Mouse (Mus musculus) liver, embryonic 15.5 days (tissue): ENCODE results near the gene Fam189a1. TPM values are rescaled to one million over a fixed set of nuclear protein-coding genes. Genes with fewer than 3 reads are reported as not detected.

Experiments
- ATAC-seq: fragments of 200-750 bp; cut with Nextera tagmentation; 2 replicates; pipeline ENCODE4 v1.8.0; 2017; ENCODE audit warnings: moderate number of reproducible peaks, mild to moderate bottlenecking, moderate library complexity; ENCODE audit not compliant: insufficient read depth
- H3K27ac ChIP-seq: fragments of 300-500 bp; sonication (generic); replicated peaks from 2 replicates; pipeline ENCODE4 v1.5.1; 2015; ENCODE audit warnings: mild to moderate bottlenecking, inconsistent platforms
- H3K27me3 ChIP-seq: fragments of 300-500 bp; sonication (generic); 2 replicates; pipeline ENCODE4 v1.6.1; 2015; ENCODE audit warnings: mild to moderate bottlenecking, inconsistent platforms
- H3K36me3 ChIP-seq: fragments of 300-500 bp; sonication (generic); replicated peaks from 2 replicates; pipeline ENCODE4 v1.6.1; 2015; ENCODE audit warnings: moderate library complexity, mild to moderate bottlenecking, inconsistent platforms
- H3K4me1 ChIP-seq: fragments of 300-500 bp; sonication (generic); replicated peaks from 2 replicates; pipeline ENCODE4 v1.6.1; 2015; ENCODE audit warnings: inconsistent platforms
- H3K4me2 ChIP-seq: fragments of 300-500 bp; sonication (generic); 2 replicates; pipeline ENCODE4 v1.6.1; 2015; ENCODE audit warnings: moderate library complexity, mild to moderate bottlenecking, inconsistent platforms
- H3K4me3 ChIP-seq: fragments of 300-500 bp; sonication (generic); replicated peaks from 2 replicates; pipeline ENCODE4 v1.5.1; 2015; ENCODE audit warnings: mild to moderate bottlenecking, inconsistent platforms
- H3K9ac ChIP-seq: fragments of 300-500 bp; sonication (generic); 2 replicates; pipeline ENCODE4 v1.6.1; 2015; ENCODE audit warnings: moderate library complexity, mild to moderate bottlenecking, inconsistent platforms
- H3K9me3 ChIP-seq: fragments of 300-500 bp; sonication (generic); replicated peaks from 2 replicates; pipeline ENCODE4 v1.6.1; 2016; ENCODE audit warnings: inconsistent platforms
- WGBS: fragments of 180-500 bp; shearing (Covaris S2); methylation state at CpG from one replicate; pipeline ENCODE4 v1.1.7; 2015; ENCODE audit warnings: mixed read lengths; ENCODE audit not compliant: insufficient replicate concordance; 5-methylcytosine and 5-hydroxymethylcytosine counted together
- polyA plus RNA-seq: library from polyadenylated mRNA; unstranded; fragments of >200 nt; fragmentation: Nextera tagmentation; extraction: Ambion mirVana; gene quantifications from 2 replicates; pipeline ENCODE4 v1.2.1, GENCODE M21; 2015

Gene Fam189a1
- polyA plus RNA-seq, 1 experiment from 2014 or later: not detected

DNA sequence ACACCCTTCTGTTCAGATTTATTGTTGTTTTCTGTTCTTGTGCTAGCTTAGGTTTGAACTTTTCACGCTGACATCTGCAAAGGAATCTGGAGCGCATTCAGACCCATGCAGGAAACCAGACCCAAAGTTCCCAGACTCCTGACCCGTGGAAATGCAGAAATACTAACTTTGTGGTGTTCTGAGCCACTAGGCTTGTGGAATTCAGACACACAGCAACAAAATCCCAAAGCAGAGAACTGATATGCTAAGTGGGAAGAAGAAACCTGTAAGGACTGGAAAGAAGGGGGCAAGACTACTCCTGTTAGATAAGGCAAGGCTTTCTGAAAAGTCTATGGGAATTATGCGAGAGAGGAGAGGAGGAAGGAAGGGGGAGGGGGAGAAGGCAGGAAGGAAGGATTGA is 167.0 kb downstream of the Fam189a1 start:
- ATAC-seq: no peak
- Histone ChIP-seq H3K9ac (no peak overlapping the region), H3K9me3 (no peaks in the 10 kb centered on the region), H3K36me3 (no peaks in the 10 kb centered on the region), H3K4me1 (no peaks in the 10 kb centered on the region), H3K27ac (no peak overlapping the region), H3K4me3 (no peak overlapping the region), H3K27me3 (no peaks in the 10 kb centered on the region), H3K4me2 (no peak overlapping the region)
- 52% methylated on average over 4 of the region's 4 CpGs for WGBS

DNA sequence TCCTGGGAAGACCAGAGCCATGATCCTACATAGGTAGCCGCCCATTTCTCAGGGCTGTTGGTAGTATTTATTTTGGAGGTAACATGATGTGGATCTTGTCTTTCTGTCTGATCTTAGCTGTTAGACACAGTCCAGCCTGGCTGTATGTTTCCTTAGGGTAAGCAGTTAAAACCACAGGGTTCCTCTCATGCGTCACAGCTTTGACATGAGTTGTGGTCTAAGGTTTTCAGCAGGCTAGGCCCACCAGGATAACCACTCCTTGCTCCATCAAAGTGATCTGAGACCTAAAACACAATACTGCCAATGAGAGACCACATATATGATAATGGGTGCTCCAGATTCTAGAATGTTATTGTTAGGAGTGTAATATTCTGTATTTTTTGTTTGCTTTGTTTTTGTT is 168.4 kb downstream of the Fam189a1 start:
- H3K4me1 ChIP-seq: no peaks in the 10 kb centered on the region
- 31% methylated on average over 2 of the region's 2 CpGs for WGBS
- no peak overlapping the region for H3K9ac ChIP-seq
- H3K9me3 ChIP-seq: no peaks in the 10 kb centered on the region
- no peak overlapping the region for H3K4me2 ChIP-seq
- H3K4me3 ChIP-seq: no peak overlapping the region
- no peak overlapping the region for H3K27ac ChIP-seq
- H3K36me3 ChIP-seq: no peaks in the 10 kb centered on the region
- no peaks in the 10 kb centered on the region for H3K27me3 ChIP-seq
- no peak for ATAC-seq

DNA sequence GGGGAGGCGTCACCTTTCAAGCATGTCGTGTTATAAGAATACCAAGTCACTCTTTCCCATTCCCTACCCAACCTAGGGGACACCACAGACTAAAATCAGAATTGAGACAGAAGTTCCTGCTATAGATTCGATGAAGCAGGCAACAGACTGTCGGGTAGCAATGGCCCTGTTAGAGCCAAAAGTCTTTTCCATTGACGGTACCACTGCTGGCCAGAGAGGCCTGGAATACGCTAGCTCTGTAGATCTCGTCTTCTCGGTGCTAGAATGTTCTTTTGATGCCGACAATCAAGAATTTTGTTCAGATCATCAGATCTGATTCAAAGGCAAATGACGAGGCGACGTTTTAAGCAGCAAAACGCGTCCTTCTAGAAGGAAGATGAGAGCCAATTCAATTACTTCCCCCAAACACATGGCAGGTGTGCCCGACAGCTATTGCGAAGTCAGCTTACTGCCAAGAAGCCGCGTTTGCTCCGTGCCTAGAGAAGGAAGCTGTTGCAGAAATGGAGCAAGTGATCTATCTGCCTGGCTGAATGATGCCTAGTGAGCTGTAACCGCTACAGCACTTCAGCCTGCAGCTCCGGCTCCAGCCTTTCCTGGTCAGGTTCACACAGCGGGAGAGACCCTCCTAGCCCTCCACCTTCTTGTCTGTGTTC is 171.8 kb downstream of the Fam189a1 start:
- Histone ChIP-seq H3K36me3 (no peaks in the 10 kb centered on the region), H3K4me1 (no peaks in the 10 kb centered on the region), H3K9me3 (no peaks in the 10 kb centered on the region), H3K27ac (no peak overlapping the region), H3K9ac (no peak overlapping the region), H3K27me3 (no peaks in the 10 kb centered on the region), H3K4me2 (no peak overlapping the region), H3K4me3 (no peak overlapping the region)
- WGBS: 70% methylated on average over 22 of the region's 22 CpGs
- ATAC-seq: no peak

- no peaks in the 10 kb centered on the region for H3K4me1 ChIP-seq
- ATAC-seq: no peak
- H3K36me3 ChIP-seq: no peaks in the 10 kb centered on the region
- H3K4me3 ChIP-seq: no peak overlapping the region
- no peak overlapping the region for H3K27ac ChIP-seq
- H3K27me3 ChIP-seq: no peaks in the 10 kb centered on the region
- WGBS: 33% methylated on average over 2 of the region's 2 CpGs
- H3K9ac ChIP-seq: no peak overlapping the region
- no peak overlapping the region for H3K4me2 ChIP-seq
- H3K9me3 ChIP-seq: no peaks in the 10 kb centered on the region
Observed at GRCm38 (mm10) chr7:64981511-64982235, 174.7 kb downstream of the Fam189a1 start.

DNA sequence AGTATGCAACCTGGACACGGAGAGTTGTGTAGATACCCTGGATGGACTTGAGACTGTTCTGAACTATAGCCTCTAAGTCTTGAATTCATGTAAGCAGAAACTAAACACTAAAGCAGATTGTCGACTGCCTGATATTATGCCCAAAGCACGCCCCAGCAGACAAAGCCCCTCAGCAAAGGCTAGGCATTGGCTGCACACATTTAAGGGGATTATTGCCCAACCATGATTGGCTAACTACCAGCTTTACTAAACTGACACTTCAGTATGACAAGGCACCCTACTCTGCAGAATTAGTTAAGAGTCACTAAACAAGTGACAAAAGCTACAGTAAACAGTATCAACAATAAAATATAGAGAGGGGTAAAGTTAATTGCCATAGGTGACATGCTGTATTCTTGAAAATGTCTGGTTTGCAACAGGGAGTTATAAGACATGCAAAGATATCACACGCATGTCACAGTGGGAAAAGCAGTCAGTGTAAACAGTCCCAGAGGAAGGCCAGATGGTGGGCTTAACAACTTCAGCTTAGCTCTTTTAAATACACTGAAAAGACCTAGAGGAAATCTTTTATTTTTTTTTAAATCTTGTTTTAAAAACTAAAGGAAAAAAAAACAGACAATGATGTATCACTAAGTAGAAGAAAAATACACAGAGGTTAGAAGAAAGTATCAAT is 182.6 kb downstream of the Fam189a1 start:
- H3K27ac ChIP-seq: no peak overlapping the region
- no peak overlapping the region for H3K9ac ChIP-seq
- no peaks in the 10 kb centered on the region for H3K36me3 ChIP-seq
- H3K27me3 ChIP-seq: no peaks in the 10 kb centered on the region
- no peak overlapping the region for H3K4me3 ChIP-seq
- ATAC-seq: no peak
- H3K4me2 ChIP-seq: no peak overlapping the region
- H3K4me1 ChIP-seq: no peaks in the 10 kb centered on the region
- H3K9me3 ChIP-seq: no peaks in the 10 kb centered on the region
- WGBS: 53% methylated on average over 4 of the region's 4 CpGs

GRCm38 (mm10) chr7:64962128-64962527 is 194.2 kb downstream of the Fam189a1 start:
- Histone ChIP-seq H3K4me3 (no peak overlapping the region), H3K4me2 (no peak overlapping the region), H3K9me3 (no peaks in the 10 kb centered on the region), H3K27me3 (no peaks in the 10 kb centered on the region), H3K36me3 (no peaks in the 10 kb centered on the region), H3K27ac (no peak overlapping the region), H3K9ac (no peak overlapping the region), H3K4me1 (no peaks in the 10 kb centered on the region)
- WGBS: 68% methylated on average over 3 of the region's 3 CpGs
- no peak for ATAC-seq

GRCm38 (mm10) chr7:64959087-64959486 is 197.3 kb downstream of the Fam189a1 start:
- H3K9me3 ChIP-seq: no peaks in the 10 kb centered on the region
- WGBS: 52% methylated on average over 6 of the region's 6 CpGs
- no peaks in the 10 kb centered on the region for H3K36me3 ChIP-seq
- H3K27ac ChIP-seq: no peak overlapping the region
- H3K4me3 ChIP-seq: no peak overlapping the region
- no peak for ATAC-seq
- no peak overlapping the region for H3K4me2 ChIP-seq
- H3K27me3 ChIP-seq: no peaks in the 10 kb centered on the region
- no peak overlapping the region for H3K9ac ChIP-seq
- H3K4me1 ChIP-seq: no peaks in the 10 kb centered on the region

DNA sequence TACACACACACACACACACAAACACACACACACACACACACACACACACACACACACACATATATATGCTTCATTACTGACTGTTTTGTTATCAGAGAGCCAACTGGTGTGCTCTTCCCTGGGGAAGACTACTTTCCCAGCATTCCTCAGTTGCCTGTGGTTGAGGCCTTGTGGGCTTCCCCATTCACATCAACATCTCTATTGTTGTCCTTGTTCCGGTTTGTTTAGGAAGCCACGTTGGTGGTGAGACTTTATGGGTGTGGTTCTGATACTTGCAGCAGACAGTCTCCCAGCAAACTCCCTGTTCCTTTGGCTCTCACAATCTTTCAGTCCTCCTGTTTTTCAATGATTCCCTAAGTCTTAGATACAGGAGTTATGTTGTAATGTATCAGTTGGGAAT is 204.2 kb downstream of the Fam189a1 start:
- no peak overlapping the region for H3K4me3 ChIP-seq
- no peak overlapping the region for H3K9ac ChIP-seq
- H3K9me3 ChIP-seq: no peaks in the 10 kb centered on the region
- H3K36me3 ChIP-seq: no peaks in the 10 kb centered on the region
- WGBS: 17% methylated on average over 2 of the region's 2 CpGs
- H3K4me1 ChIP-seq: no peaks in the 10 kb centered on the region
- H3K27ac ChIP-seq: no peak overlapping the region
- H3K4me2 ChIP-seq: no peak overlapping the region
- ATAC-seq: no peak
- no peaks in the 10 kb centered on the region for H3K27me3 ChIP-seq

- no peaks in the 10 kb centered on the region for H3K9me3 ChIP-seq
- no peak overlapping the region for H3K9ac ChIP-seq
- H3K4me1 ChIP-seq: no peaks in the 10 kb centered on the region
- H3K27ac ChIP-seq: no peak overlapping the region
- H3K36me3 ChIP-seq: no peaks in the 10 kb centered on the region
- no peak overlapping the region for H3K4me2 ChIP-seq
- WGBS: 45% methylated on average over 2 of the region's 2 CpGs
- ATAC-seq: no peak
- no peak overlapping the region for H3K4me3 ChIP-seq
- H3K27me3 ChIP-seq: no peaks in the 10 kb centered on the region
Observed at GRCm38 (mm10) chr7:64950771-64951099, 205.6 kb downstream of the Fam189a1 start.

DNA sequence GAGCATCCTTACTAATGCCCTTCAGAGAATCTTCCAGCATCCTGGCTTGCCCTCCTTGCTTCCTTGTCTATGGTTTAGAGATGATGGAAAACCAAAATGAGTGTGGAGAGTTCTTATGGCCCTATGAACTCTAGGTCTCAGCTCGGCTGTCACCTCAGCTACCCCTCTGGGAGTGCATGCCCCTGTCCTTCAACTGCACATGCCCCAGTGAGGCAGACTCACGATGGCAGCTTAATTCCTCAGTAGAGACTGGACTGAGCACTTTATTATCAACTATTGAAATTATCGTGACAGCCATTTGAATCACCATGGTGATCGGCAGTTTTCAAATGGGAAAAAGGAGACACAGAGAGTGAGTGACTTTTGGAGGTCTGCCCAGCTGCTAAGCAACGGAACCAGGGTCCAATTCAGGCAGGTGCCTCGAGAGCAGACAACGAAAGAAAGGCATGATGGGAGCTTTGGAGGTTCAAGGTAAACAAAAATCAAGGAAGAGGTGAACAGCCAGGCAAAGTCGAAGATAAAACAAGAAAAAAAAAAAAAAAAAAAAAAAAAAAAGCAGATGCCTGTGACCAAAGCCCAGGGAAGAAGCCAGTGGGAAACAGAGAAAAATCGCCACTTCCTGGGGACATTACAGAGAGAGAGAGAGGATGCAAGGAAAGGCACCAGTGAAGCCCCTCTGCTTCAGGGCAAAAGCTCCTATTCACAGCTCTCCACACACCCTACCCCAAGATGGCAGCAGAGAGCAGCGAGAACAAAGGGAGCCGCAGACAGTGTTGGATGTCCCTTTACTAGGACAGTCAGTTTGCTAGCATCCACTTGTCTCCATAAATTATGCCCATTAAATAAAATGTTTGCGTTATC is 206.2 kb downstream of the Fam189a1 start:
- 35% methylated on average over 12 of the region's 12 CpGs for WGBS
- H3K4me3 ChIP-seq: no peak overlapping the region
- H3K27ac ChIP-seq: no peak overlapping the region
- H3K36me3 ChIP-seq: no peaks in the 10 kb centered on the region
- no peak overlapping the region for H3K9ac ChIP-seq
- H3K27me3 ChIP-seq: no peaks in the 10 kb centered on the region
- H3K4me2 ChIP-seq: no peak overlapping the region
- H3K4me1 ChIP-seq: no peaks in the 10 kb centered on the region
- no peaks in the 10 kb centered on the region for H3K9me3 ChIP-seq
- ATAC-seq: no peak

GRCm38 (mm10) chr7:64949465-64949864 is 206.9 kb downstream of the Fam189a1 start:
- no peak overlapping the region for H3K4me2 ChIP-seq
- H3K4me1 ChIP-seq: no peaks in the 10 kb centered on the region
- no peaks in the 10 kb centered on the region for H3K9me3 ChIP-seq
- no peak overlapping the region for H3K4me3 ChIP-seq
- H3K27me3 ChIP-seq: no peaks in the 10 kb centered on the region
- no peak overlapping the region for H3K27ac ChIP-seq
- ATAC-seq: no peak
- no peak overlapping the region for H3K9ac ChIP-seq
- 36% methylated on average over 1 of the region's 1 CpGs for WGBS
- no peaks in the 10 kb centered on the region for H3K36me3 ChIP-seq
